In genomic region chr17:26677711-26678637, GRCm38 (mm10) we compare ENCODE assay signal across 7 mouse cellular contexts. TPM values are rescaled to one million over a fixed set of nuclear protein-coding genes. Genes with fewer than 3 reads are reported as not detected.
A peak's percentile ranks its signal among the peaks of the same experiment; 100 is the strongest.
DNase-seq lines count a peak whose midpoint lies in the region; ATAC-seq lines count a peak whose summit lies in the region.

No protein-coding gene starts in this region.

- peaks cover 7% of the 10 kb centered on the region for H3K27me3 ChIP-seq in megakaryocyte, embryonic 14.5 days (replicated peaks)
- H3K27me3 ChIP-seq in forebrain, embryonic 16.5 days (replicated peaks; ENCODE audit: control insufficient read depth, insufficient read depth, low read length): no peaks in the 10 kb centered on the region
- H3K27me3 ChIP-seq in liver, embryonic 13.5 days: 0 out of 2 replicates have a peak, but pooled peaks cover 4% of the 10 kb centered on the region

- H3K4me2 ChIP-seq in forebrain, embryonic 16.5 days (ENCODE audit: low read length): peak overlapping the region; percentile 68
- H3K4me2 ChIP-seq in liver, embryonic 13.5 days: peak overlapping the region; percentile 85

- H3K9me3 ChIP-seq in megakaryocyte, embryonic 14.5 days: peaks cover 4% of the 10 kb centered on the region; the same call in 1 of the 2 replicates
- no peaks in the 10 kb centered on the region for H3K9me3 ChIP-seq in forebrain, embryonic 16.5 days (ENCODE audit: control insufficient read depth, low read length)
- no peaks in the 10 kb centered on the region for H3K9me3 ChIP-seq in liver, embryonic 13.5 days (replicated peaks)

- no peak overlapping the region for H3K27ac ChIP-seq in forebrain, embryonic 16.5 days (ENCODE audit: low read length)
- peak overlapping the region; percentile 93 for H3K27ac ChIP-seq in liver, embryonic 13.5 days

- DNase-seq in liver, embryonic 13.5 days: peak; percentile 28
- no peak for DNase-seq in thymus, postnatal 4 days
- no peak for DNase-seq in MN1 (ENCODE audit: low spot score)

- peak overlapping the region; percentile 93 for H3K4me3 ChIP-seq in megakaryocyte, embryonic 14.5 days (replicated peaks)
- no peak overlapping the region for H3K4me3 ChIP-seq in forebrain, embryonic 16.5 days (replicated peaks; ENCODE audit: low read length)
- H3K4me3 ChIP-seq in liver, embryonic 13.5 days (replicated peaks): peak overlapping the region; percentile 85

- WGBS in forebrain, embryonic 16.5 days: 76% methylated on average over 7 of the region's 7 CpGs
- 43% methylated on average over 7 of the region's 7 CpGs for WGBS in liver, embryonic 13.5 days (ENCODE audit: insufficient replicate concordance)

- H3K36me3 ChIP-seq in megakaryocyte, embryonic 14.5 days (replicated peaks; ENCODE audit: low read length): peaks cover 42% of the 10 kb centered on the region
- H3K36me3 ChIP-seq in forebrain, embryonic 16.5 days (ENCODE audit: control insufficient read depth, insufficient read depth): 0 out of 2 replicates have a peak, but pooled peaks cover 3% of the 10 kb centered on the region
- peaks cover 30% of the 10 kb centered on the region for H3K36me3 ChIP-seq in liver, embryonic 13.5 days

- H3K9ac ChIP-seq in forebrain, embryonic 16.5 days (replicated peaks; ENCODE audit: low read depth, low read length): peak overlapping the region; percentile 33
- H3K9ac ChIP-seq in liver, embryonic 13.5 days: peak overlapping the region; percentile 86

- ATAC-seq in megakaryocyte, adult 5-6 weeks (ENCODE audit: poor library complexity, severe bottlenecking): no peak
- no peak for ATAC-seq in forebrain, embryonic 16.5 days
- peak; percentile 19; the same call in 1 of the 2 replicates for ATAC-seq in liver, embryonic 13.5 days (ENCODE audit: low read depth)
- ATAC-seq in CD4-positive, CD25-positive, alpha-beta regulatory T cell, adult 4 months: no peak

- peaks cover 52% of the 10 kb centered on the region for H3K4me1 ChIP-seq in megakaryocyte, embryonic 14.5 days
- peaks cover 22% of the 10 kb centered on the region for H3K4me1 ChIP-seq in forebrain, embryonic 16.5 days (replicated peaks; ENCODE audit: control insufficient read depth, insufficient read depth, low read length)
- H3K4me1 ChIP-seq in liver, embryonic 13.5 days (replicated peaks): peaks cover 46% of the 10 kb centered on the region

RNA-seq across cellular contexts. Expression of gene Atp6v0e, which starts 14.9 kb away (rescaled TPM):
- 15.6 and 16.1 TPM in 2 replicates for polyA plus RNA-seq in megakaryocyte, embryonic 14.5 days (2012; ENCODE audit: insufficient read depth, low replicate concordance)
- total RNA-seq in megakaryocyte, adult 5-6 weeks (2015): 304 and 336 TPM in 2 replicates
- 529 and 571 TPM in 2 replicates for total RNA-seq in megakaryocyte, adult 5-6 weeks (2017)
- polyA plus RNA-seq in forebrain, embryonic 16.5 days (2015; fragmentation: Nextera tagmentation; extraction: Ambion mirVana): 129 and 146 TPM in 2 replicates
- 192 and 194 TPM in 2 replicates for polyA plus RNA-seq in liver, embryonic 13.5 days (2015; fragmentation: Nextera tagmentation; extraction: Ambion mirVana)
- polyA plus RNA-seq in CD4-positive, CD25-positive, alpha-beta regulatory T cell, adult 4 months (2017; shearing (Covaris generic)): 100 to 1,000 TPM; 354 to 386 TPM

RNA-seq across cellular contexts. Expression of gene Crebrf, which starts 37.5 kb away (rescaled TPM):
- 1.4 and 4.5 TPM in 2 replicates for polyA plus RNA-seq in megakaryocyte, embryonic 14.5 days (2012; ENCODE audit: insufficient read depth, low replicate concordance)
- 24.7 and 31.2 TPM in 2 replicates for total RNA-seq in megakaryocyte, adult 5-6 weeks (2015)
- 30.1 and 39.5 TPM in 2 replicates for total RNA-seq in megakaryocyte, adult 5-6 weeks (2017)
- polyA plus RNA-seq in forebrain, embryonic 16.5 days (2015; fragmentation: Nextera tagmentation; extraction: Ambion mirVana): 11.9 and 14.5 TPM in 2 replicates
- 2.2 and 2.3 TPM in 2 replicates for polyA plus RNA-seq in liver, embryonic 13.5 days (2015; fragmentation: Nextera tagmentation; extraction: Ambion mirVana)
- polyA plus RNA-seq in CD4-positive, CD25-positive, alpha-beta regulatory T cell, adult 4 months (2017; shearing (Covaris generic)): 10 to 100 TPM; 60.7 to 69.8 TPM
